18 mouse cellular contexts compared by ENCODE assay signal in genomic region chr5:150294306-150294705, GRCm38 (mm10).
A peak's percentile ranks its signal among the peaks of the same experiment; 100 is the strongest.
DNase-seq lines count a peak whose midpoint lies in the region; ATAC-seq lines count a peak whose summit lies in the region.
"Had no signal": no experiment of that assay in that cellular context is flagged by ENCODE, and none has a peak within 500 bp of the region (broad histone marks: within the 10 kb centered on the region; RNA-seq: fewer than 3 reads in every experiment).

No protein-coding gene starts in this region.

- no peak overlapping the region for H3K4me2 ChIP-seq in embryonic facial prominence, embryonic 11.5 days (ENCODE audit: low read depth, low read length)
- H3K4me2 ChIP-seq in limb, embryonic 15.5 days, result no peak overlapping the region
- peak overlapping the region; percentile 40 for H3K4me2 ChIP-seq in heart, embryonic 12.5 days
- H3K4me2 ChIP-seq: hindbrain, embryonic 12.5 days; midbrain, embryonic 12.5 days had no signal

- no peak overlapping the region for H3K4me3 ChIP-seq in embryonic facial prominence, embryonic 11.5 days (ENCODE audit: low read depth, low read length)
- H3K4me3 ChIP-seq in embryonic facial prominence, embryonic 10.5 days, result no peak overlapping the region
- no peak overlapping the region for H3K4me3 ChIP-seq in limb, embryonic 15.5 days
- H3K4me3 ChIP-seq in limb, embryonic 10.5 days, result no peak overlapping the region
- no peak overlapping the region for H3K4me3 ChIP-seq in heart, embryonic 12.5 days
- H3K4me3 ChIP-seq: hindbrain, embryonic 12.5 days; midbrain, embryonic 12.5 days had no signal

- no peak; the same call in 1 of the 2 replicates for ATAC-seq in embryonic facial prominence, embryonic 11.5 days (replicated peaks; ENCODE audit: insufficient number of reproducible peaks, low FRiP score, low TSS enrichment, low read depth)
- ATAC-seq in limb, embryonic 15.5 days (ENCODE audit: insufficient number of reproducible peaks, low FRiP score, low TSS enrichment, low read depth), result no peak
- no peak for ATAC-seq in heart, embryonic 12.5 days (ENCODE audit: insufficient number of reproducible peaks, low FRiP score)
- ATAC-seq: forebrain, embryonic 14.5 days had no signal

- no peaks in the 10 kb centered on the region for H3K27me3 ChIP-seq in embryonic facial prominence, embryonic 11.5 days (ENCODE audit: control insufficient read depth, insufficient read depth, low read length)
- H3K27me3 ChIP-seq in embryonic facial prominence, embryonic 10.5 days (replicated peaks; ENCODE audit: low read depth, poor library complexity, severe bottlenecking), result no peaks in the 10 kb centered on the region
- H3K27me3 ChIP-seq in limb, embryonic 15.5 days, result no peaks in the 10 kb centered on the region
- H3K27me3 ChIP-seq in limb, embryonic 10.5 days (ENCODE audit: low read depth, poor library complexity, severe bottlenecking), result no peaks in the 10 kb centered on the region
- no peaks in the 10 kb centered on the region for H3K27me3 ChIP-seq in heart, embryonic 12.5 days (replicated peaks)
- H3K27me3 ChIP-seq: hindbrain, embryonic 12.5 days; midbrain, embryonic 12.5 days had no signal

- H3K36me3 ChIP-seq in embryonic facial prominence, embryonic 11.5 days (replicated peaks; ENCODE audit: control insufficient read depth, insufficient read depth, low read depth, low read length), result no peaks in the 10 kb centered on the region
- no peaks in the 10 kb centered on the region for H3K36me3 ChIP-seq in embryonic facial prominence, embryonic 10.5 days (replicated peaks)
- no peaks in the 10 kb centered on the region for H3K36me3 ChIP-seq in limb, embryonic 15.5 days
- no peaks in the 10 kb centered on the region for H3K36me3 ChIP-seq in limb, embryonic 10.5 days
- 0 out of 2 replicates have a peak, but pooled peaks cover 3% of the 10 kb centered on the region for H3K36me3 ChIP-seq in heart, embryonic 12.5 days
- H3K36me3 ChIP-seq: hindbrain, embryonic 12.5 days; midbrain, embryonic 12.5 days had no signal

- peak; percentile 17 for DNase-seq in embryonic facial prominence, embryonic 11.5 days (ENCODE audit: low spot score)
- DNase-seq in embryonic facial prominence, embryonic 10.5 days (ENCODE audit: low spot score), result no peak
- DNase-seq in limb, embryonic 10.5 days (ENCODE audit: low spot score), result no peak
- DNase-seq in heart, postnatal 4 days, result peak; percentile 59
- no peak for DNase-seq in adipocyte (ENCODE audit: low spot score)
- no peak for DNase-seq in spleen, postnatal 14 days (ENCODE audit: low spot score in 2 of 2)
- DNase-seq: adrenal gland, postnatal 25 days; cerebellum, postnatal 10 days; gastrocnemius, postnatal 10 days; lung, postnatal 36 days; right cerebral cortex, adult 18-20 months; thymus, postnatal 36 days had no signal

- H3K4me1 ChIP-seq in embryonic facial prominence, embryonic 11.5 days (ENCODE audit: control insufficient read depth, insufficient read depth, low read length), result no peaks in the 10 kb centered on the region; the same call in 1 of the 2 replicates
- H3K4me1 ChIP-seq in embryonic facial prominence, embryonic 10.5 days, result peaks cover 31% of the 10 kb centered on the region
- H3K4me1 ChIP-seq in limb, embryonic 15.5 days, result peaks cover 8% of the 10 kb centered on the region
- peaks cover 8% of the 10 kb centered on the region for H3K4me1 ChIP-seq in limb, embryonic 10.5 days
- peaks cover 46% of the 10 kb centered on the region for H3K4me1 ChIP-seq in heart, embryonic 12.5 days (replicated peaks)

- H3K9me3 ChIP-seq in embryonic facial prominence, embryonic 11.5 days (replicated peaks; ENCODE audit: control insufficient read depth, low read length), result no peaks in the 10 kb centered on the region
- H3K9me3 ChIP-seq in embryonic facial prominence, embryonic 10.5 days, result no peaks in the 10 kb centered on the region
- no peaks in the 10 kb centered on the region for H3K9me3 ChIP-seq in limb, embryonic 15.5 days
- H3K9me3 ChIP-seq in limb, embryonic 10.5 days (replicated peaks), result no peaks in the 10 kb centered on the region
- H3K9me3 ChIP-seq in heart, embryonic 12.5 days (replicated peaks), result peaks cover 3% of the 10 kb centered on the region; the same call in 1 of the 2 replicates
- H3K9me3 ChIP-seq: hindbrain, embryonic 12.5 days; midbrain, embryonic 12.5 days had no signal

- no peak overlapping the region for H3K27ac ChIP-seq in embryonic facial prominence, embryonic 11.5 days (replicated peaks; ENCODE audit: low read depth, low read length)
- H3K27ac ChIP-seq in embryonic facial prominence, embryonic 10.5 days (replicated peaks), result no peak overlapping the region
- 0 out of 2 replicates have a peak overlapping the region, but pooled peaks have one; percentile 11 for H3K27ac ChIP-seq in limb, embryonic 15.5 days
- H3K27ac ChIP-seq in limb, embryonic 10.5 days, result no peak overlapping the region
- H3K27ac ChIP-seq in heart, embryonic 12.5 days (ENCODE audit: poor library complexity, severe bottlenecking), result peak overlapping the region; percentile 96
- H3K27ac ChIP-seq: hindbrain, embryonic 12.5 days; liver, embryonic 14.5 days; midbrain, embryonic 12.5 days had no signal

- 34% methylated on average over 11 of the region's 11 CpGs for WGBS in embryonic facial prominence, embryonic 11.5 days
- 37% methylated on average over 11 of the region's 11 CpGs for WGBS in embryonic facial prominence, embryonic 10.5 days
- 68% methylated on average over 11 of the region's 11 CpGs for WGBS in limb, embryonic 15.5 days
- 79% methylated on average over 11 of the region's 11 CpGs for WGBS in limb, embryonic 10.5 days
- WGBS in heart, embryonic 12.5 days, result 32% methylated on average over 11 of the region's 11 CpGs

- H3K9ac ChIP-seq in embryonic facial prominence, embryonic 11.5 days (replicated peaks; ENCODE audit: low read length), result no peak overlapping the region
- no peak overlapping the region for H3K9ac ChIP-seq in limb, embryonic 15.5 days
- no peak overlapping the region for H3K9ac ChIP-seq in heart, embryonic 12.5 days
- H3K9ac ChIP-seq: hindbrain, embryonic 12.5 days; liver, embryonic 14.5 days; midbrain, embryonic 12.5 days had no signal

Comparison
In these comparisons a context has a peak if more than half of its experiments do, and no peak if none do; other contexts are left out.
1. DNase-seq: peak in embryonic facial prominence, embryonic 11.5 days (single experiment) and heart, postnatal 4 days (single experiment); none in embryonic facial prominence, embryonic 10.5 days (single experiment), limb, embryonic 10.5 days (single experiment), adipocyte (single experiment) and spleen, postnatal 14 days (0 of 2).
2. H3K27ac ChIP-seq: peak in limb, embryonic 15.5 days (single experiment) and heart, embryonic 12.5 days (single experiment); none in embryonic facial prominence, embryonic 11.5 days (single experiment), embryonic facial prominence, embryonic 10.5 days (single experiment) and limb, embryonic 10.5 days (single experiment).